Mouse (Mus musculus) stomach, embryonic 16.5 days (tissue): ENCODE data around the gene Coq5. TPM values are rescaled to one million over a fixed set of nuclear protein-coding genes. Genes with fewer than 3 reads are reported as not detected.

ENCODE experiments used
- ATAC-seq: fragments of 200-750 bp; cut with Nextera tagmentation; 2 replicates; pipeline ENCODE4 v1.8.0; 2017; ENCODE audit warnings: moderate number of reproducible peaks, moderate TSS enrichment; ENCODE audit not compliant: insufficient read depth, low FRiP score
- H3K27ac ChIP-seq: fragments of 300-500 bp; sonication (generic); 2 replicates; pipeline ENCODE4 v1.5.1; 2014; ENCODE audit warnings: low read length
- H3K27me3 ChIP-seq: fragments of 300-500 bp; sonication (generic); 2 replicates; pipeline ENCODE4 v1.6.1; 2014; ENCODE audit warnings: low read length, control low read depth, mixed read lengths; ENCODE audit not compliant: control insufficient read depth, insufficient read depth
- H3K36me3 ChIP-seq: fragments of 300-500 bp; sonication (generic); 2 replicates; pipeline ENCODE4 v1.6.1; 2014; ENCODE audit warnings: low read length; ENCODE audit not compliant: control insufficient read depth, insufficient read depth
- H3K4me1 ChIP-seq: fragments of 300-500 bp; sonication (generic); 2 replicates; pipeline ENCODE4 v1.6.1; 2014; ENCODE audit warnings: low read length, control low read depth, mixed read lengths; ENCODE audit not compliant: control insufficient read depth, insufficient read depth
- H3K4me2 ChIP-seq: fragments of 300-500 bp; sonication (generic); 2 replicates; pipeline ENCODE4 v1.6.1; 2014; ENCODE audit warnings: low read depth, low read length, mixed read lengths
- H3K4me3 ChIP-seq: fragments of 300-500 bp; sonication (generic); replicated peaks from 2 replicates; pipeline ENCODE4 v1.5.1; 2014; ENCODE audit warnings: mild to moderate bottlenecking, low read length
- H3K9ac ChIP-seq: fragments of 300-500 bp; sonication (generic); 2 replicates; pipeline ENCODE4 v1.6.1; 2014; ENCODE audit warnings: low read length
- H3K9me3 ChIP-seq: fragments of 300-500 bp; sonication (generic); replicated peaks from 2 replicates; pipeline ENCODE4 v1.6.1; 2016; ENCODE audit warnings: low read length, control low read depth; ENCODE audit not compliant: control insufficient read depth
- WGBS: fragments of 180-500 bp; shearing (Covaris S2); extraction: QIAGEN DNeasy Blood & Tissue Kit; methylation state at CpG from one replicate; pipeline ENCODE4 v1.1.7; 2014; 5-methylcytosine and 5-hydroxymethylcytosine counted together
- polyA plus RNA-seq: library from polyadenylated mRNA; unstranded; fragments of >200 nt; fragmentation: Nextera tagmentation; extraction: Ambion mirVana; gene quantifications from 2 replicates; pipeline ENCODE4 v1.2.1, GENCODE M21; 2015

Coq5 gene
- polyA plus RNA-seq: 46.5 and 49.2 TPM in 2 replicates

DNA sequence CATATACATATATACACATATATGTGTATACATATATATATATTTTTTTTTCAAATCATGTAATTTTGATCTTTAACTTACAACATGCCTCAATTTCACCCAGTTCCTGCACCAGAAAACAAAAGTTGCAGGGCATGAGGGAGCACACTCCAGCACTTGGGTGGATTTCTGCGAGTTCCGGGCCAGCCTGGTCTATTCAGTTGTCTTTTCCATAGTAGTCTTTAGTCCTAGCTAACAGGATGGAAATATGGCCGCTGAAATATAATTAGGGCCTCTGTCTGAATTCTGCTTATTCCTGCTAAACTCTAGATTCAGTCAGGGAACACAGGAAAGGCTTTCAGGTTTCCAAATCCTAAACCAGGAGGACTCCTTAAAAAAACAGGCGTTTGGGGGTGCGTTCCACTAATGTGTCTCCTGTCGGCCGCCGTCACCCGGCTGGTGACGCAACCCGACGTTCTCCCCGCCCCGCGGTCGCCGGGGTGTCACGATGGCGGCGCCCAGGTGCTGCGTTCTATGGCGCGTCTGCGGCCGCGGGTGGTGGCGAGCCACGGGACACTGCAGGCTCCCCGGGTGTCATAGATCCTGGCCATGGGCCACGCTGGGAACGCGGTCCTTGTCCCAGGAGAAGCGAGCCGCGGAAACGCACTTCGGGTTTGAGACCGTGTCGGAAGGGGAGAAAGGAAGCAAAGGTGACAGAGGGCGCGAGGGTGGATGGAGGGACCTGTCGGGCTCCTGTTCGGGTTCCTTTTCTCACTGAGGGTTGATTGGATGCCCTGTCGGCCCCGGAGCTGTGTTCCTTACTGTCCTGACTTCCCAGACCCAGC, at the start of gene Coq5:
Gene Coq5, plus strand, starts transcription at position 441 of the 824 bp plus-strand sequence.
- Histone ChIP-seq H3K9ac (peak within 1 kb of the TSS; percentile 90), H3K4me3 (peak within 1 kb of the TSS; percentile 93), H3K27ac (no peak within 1 kb of the TSS; the same call in 1 of the 2 replicates), H3K4me1 (peaks cover 4% of the 10 kb centered on the region), H3K27me3 (no peaks in the 10 kb centered on the region), H3K9me3 (no peaks in the 10 kb centered on the region), H3K36me3 (0 out of 2 replicates have a peak, but pooled peaks cover 6% of the 10 kb centered on the region), H3K4me2 (peak within 1 kb of the TSS; percentile 94)
- WGBS: 4% methylated on average over 45 of the region's 45 CpGs
- ATAC-seq: peak; percentile 88

GRCm38 (mm10) chr5:115230830-115231551, 48.5 kb upstream of the Coq5 start:
- H3K4me1 ChIP-seq: peaks cover 4% of the 10 kb centered on the region
- no peaks in the 10 kb centered on the region for H3K9me3 ChIP-seq
- no peak for ATAC-seq
- 0 out of 2 replicates have a peak, but pooled peaks cover 2% of the 10 kb centered on the region for H3K27me3 ChIP-seq
- no peak overlapping the region for H3K4me2 ChIP-seq
- no peaks in the 10 kb centered on the region for H3K36me3 ChIP-seq
- WGBS: 53% methylated on average over 15 of the region's 15 CpGs
- no peak overlapping the region for H3K4me3 ChIP-seq
- H3K27ac ChIP-seq: no peak overlapping the region
- H3K9ac ChIP-seq: no peak overlapping the region

DNA sequence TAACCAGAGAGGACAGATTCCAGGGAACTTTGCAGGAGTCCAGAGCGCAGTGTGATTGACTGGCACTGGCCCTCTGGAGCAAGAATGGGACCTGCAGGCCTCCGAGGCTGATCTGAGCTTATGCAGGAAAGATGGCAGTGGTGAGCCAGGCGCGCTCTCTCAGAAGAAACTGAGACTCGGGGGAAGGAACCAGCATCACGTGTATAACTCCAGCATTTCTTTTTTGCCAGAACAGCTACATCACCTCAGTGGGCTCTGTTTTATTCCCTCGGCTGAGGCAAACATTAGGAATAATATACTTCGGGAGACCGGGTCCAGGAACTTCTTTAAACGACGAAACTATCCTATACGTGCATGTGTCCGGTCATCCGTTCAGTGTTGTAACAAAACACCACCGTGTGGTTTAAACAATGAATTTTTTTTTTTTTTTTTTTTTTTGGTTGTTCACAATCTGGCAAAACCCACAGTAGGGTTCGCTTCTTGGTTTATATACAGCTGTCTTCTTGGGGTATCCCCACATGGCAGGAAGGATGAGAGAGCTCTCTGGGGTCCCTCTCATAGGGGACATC, 47.8 kb upstream of the Coq5 start:
- Histone ChIP-seq H3K4me2 (no peak overlapping the region), H3K4me3 (no peak overlapping the region)
- no peak for ATAC-seq

DNA sequence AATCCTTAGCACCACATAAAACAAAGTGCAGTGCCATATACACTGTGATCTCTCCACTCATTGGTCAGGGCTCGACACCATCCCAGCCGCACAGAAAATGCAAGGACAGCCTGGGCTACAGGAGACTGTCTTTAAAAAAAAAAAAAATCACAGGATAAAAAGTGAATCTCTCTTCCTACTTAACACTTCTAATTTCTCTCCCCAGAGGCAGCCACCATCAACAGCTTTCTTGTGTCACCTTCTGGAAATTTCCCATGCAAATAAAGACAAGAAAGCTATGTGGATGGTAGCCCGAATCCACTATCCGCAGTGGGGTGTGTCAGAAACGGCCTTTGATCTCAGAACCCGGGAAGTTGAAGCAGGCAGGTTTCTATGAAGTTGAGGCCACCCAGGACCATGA, 47.0 kb upstream of the Coq5 start:
- no peak overlapping the region for H3K9ac ChIP-seq

More for the DNA sequence above, 47.8 kb upstream of the Coq5 start:
- Histone ChIP-seq H3K9ac (no peak overlapping the region), H3K4me1 (peaks cover 4% of the 10 kb centered on the region), H3K9me3 (no peaks in the 10 kb centered on the region), H3K27ac (no peak overlapping the region), H3K36me3 (no peaks in the 10 kb centered on the region), H3K27me3 (0 out of 2 replicates have a peak, but pooled peaks cover 2% of the 10 kb centered on the region)
- 36% methylated on average over 16 of the region's 16 CpGs for WGBS

GRCm38 (mm10) chr5:115233031-115233780, 46.3 kb upstream of the Coq5 start:
- no peak for ATAC-seq
- WGBS: 87% methylated on average over 14 of the region's 14 CpGs
- no peak overlapping the region for H3K4me2 ChIP-seq
- H3K9me3 ChIP-seq: no peaks in the 10 kb centered on the region
- no peaks in the 10 kb centered on the region for H3K36me3 ChIP-seq
- H3K27ac ChIP-seq: no peak overlapping the region
- H3K4me1 ChIP-seq: peaks cover 4% of the 10 kb centered on the region
- no peak overlapping the region for H3K4me3 ChIP-seq
- H3K9ac ChIP-seq: no peak overlapping the region
- H3K27me3 ChIP-seq: 0 out of 2 replicates have a peak, but pooled peaks cover 2% of the 10 kb centered on the region

More for the DNA sequence above, 47.0 kb upstream of the Coq5 start:
- H3K27me3 ChIP-seq: 0 out of 2 replicates have a peak, but pooled peaks cover 2% of the 10 kb centered on the region
- no peak overlapping the region for H3K27ac ChIP-seq
- peaks cover 4% of the 10 kb centered on the region for H3K4me1 ChIP-seq
- ATAC-seq: no peak
- 57% methylated on average over 6 of the region's 6 CpGs for WGBS
- H3K9me3 ChIP-seq: no peaks in the 10 kb centered on the region
- no peak overlapping the region for H3K4me2 ChIP-seq
- no peaks in the 10 kb centered on the region for H3K36me3 ChIP-seq
- H3K4me3 ChIP-seq: no peak overlapping the region

GRCm38 (mm10) chr5:115234519-115234918, 44.9 kb upstream of the Coq5 start:
- WGBS: 73% methylated on average over 6 of the region's 6 CpGs
- ATAC-seq: no peak
- Histone ChIP-seq H3K27ac (no peak overlapping the region), H3K36me3 (no peaks in the 10 kb centered on the region), H3K4me3 (no peak overlapping the region), H3K9ac (no peak overlapping the region), H3K9me3 (no peaks in the 10 kb centered on the region), H3K4me1 (peaks cover 10% of the 10 kb centered on the region), H3K4me2 (no peak overlapping the region), H3K27me3 (0 out of 2 replicates have a peak, but pooled peaks cover 2% of the 10 kb centered on the region)

DNA sequence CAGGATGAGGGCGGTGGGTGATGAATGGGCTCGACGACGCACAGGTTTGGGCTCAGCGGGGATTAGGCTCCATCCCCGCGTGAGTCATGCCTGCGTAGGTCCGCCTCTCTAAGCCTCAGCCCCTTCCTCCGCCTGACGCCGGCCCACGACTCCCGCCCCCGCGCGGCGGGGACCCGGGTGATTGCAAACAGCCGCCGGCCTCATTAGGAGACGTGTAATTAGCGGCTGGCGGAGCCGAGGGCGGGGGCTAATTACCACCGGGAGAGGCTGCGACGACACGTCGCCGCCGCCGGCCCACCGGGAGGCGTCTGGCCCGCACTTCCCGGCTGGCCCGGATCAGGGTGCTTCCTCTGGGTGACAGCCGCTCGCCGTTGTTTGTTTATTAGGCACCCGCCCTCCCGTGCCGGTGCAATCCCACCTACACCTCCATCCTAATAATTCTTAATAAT, 44.1 kb upstream of the Coq5 start:
- Histone ChIP-seq H3K36me3 (peaks cover 4% of the 10 kb centered on the region; the same call in 1 of the 2 replicates), H3K4me2 (peak overlapping the region; percentile 84), H3K4me3 (peak overlapping the region; percentile 69), H3K27ac (peak overlapping the region; percentile 31; the same call in 1 of the 2 replicates), H3K4me1 (peaks cover 10% of the 10 kb centered on the region), H3K9ac (peak overlapping the region; percentile 77), H3K9me3 (no peaks in the 10 kb centered on the region), H3K27me3 (0 out of 2 replicates have a peak, but pooled peaks cover 2% of the 10 kb centered on the region)
- ATAC-seq: peak; percentile 39; the same call in 1 of the 2 replicates
- under 1% methylated on average over 45 of the region's 45 CpGs for WGBS

- Histone ChIP-seq H3K27ac (peak within 1 kb of the TSS; percentile 31; the same call in 1 of the 2 replicates), H3K36me3 (peaks cover 7% of the 10 kb centered on the region; the same call in 1 of the 2 replicates), H3K27me3 (0 out of 2 replicates have a peak, but pooled peaks cover 2% of the 10 kb centered on the region), H3K4me2 (peak within 1 kb of the TSS; percentile 84), H3K9ac (peak within 1 kb of the TSS; percentile 77), H3K9me3 (no peaks in the 10 kb centered on the region), H3K4me1 (peaks cover 10% of the 10 kb centered on the region), H3K4me3 (peak within 1 kb of the TSS; percentile 69)
- under 1% methylated on average over 21 of the region's 21 CpGs for WGBS
- peak; percentile 64 for ATAC-seq
Observed at GRCm38 (mm10) chr5:115235786-115236263, 43.6 kb upstream of the Coq5 start, which contains the start of gene Pop5. Gene Pop5 (plus strand): TSS chr5:115235836.
